Mouse (Mus musculus) erythroblast, embryonic 14.5 days (primary cell): ENCODE results near the gene Asdurf.

Source experiments
- GATA1 ChIP-seq: IDR thresholded peaks from 2 replicates; pipeline ENCODE4 v1.6.1; 2012; ENCODE audit warnings: low read length, inconsistent platforms, mixed read lengths
- TAL1 ChIP-seq: IDR thresholded peaks from 3 replicates; pipeline ENCODE4 v1.6.1; 2012; ENCODE audit warnings: low read length, inconsistent platforms, mixed read lengths

DNA sequence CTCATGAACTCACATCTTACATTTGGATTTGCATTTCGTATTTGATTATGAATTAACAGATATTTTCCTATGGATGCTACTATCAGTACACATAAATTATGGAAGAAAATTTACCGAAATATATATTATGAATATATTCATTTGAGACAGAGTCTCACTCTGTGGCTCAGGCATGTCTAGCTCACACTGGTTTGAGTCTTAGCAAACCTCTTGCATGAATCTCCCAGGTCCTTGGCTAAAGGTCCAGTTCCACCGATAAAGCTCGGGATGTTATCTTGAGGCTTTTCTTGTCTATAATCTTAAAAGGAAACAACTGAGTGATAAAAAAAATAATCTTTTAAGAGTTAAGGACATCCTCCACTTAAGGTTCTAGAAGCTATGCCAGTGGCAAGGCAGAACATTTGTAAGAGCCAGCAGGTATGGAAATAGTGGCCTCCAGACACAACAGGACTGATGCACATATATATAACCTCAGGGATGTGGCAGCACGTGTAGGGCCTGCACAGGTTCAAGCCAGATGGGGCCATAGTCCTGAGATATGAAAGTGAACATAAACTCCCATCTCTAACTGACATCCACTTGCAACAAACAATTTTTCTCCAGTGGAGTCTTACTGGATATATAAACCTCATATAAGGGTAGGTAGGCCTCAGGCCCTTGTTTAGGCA is 27.5 kb downstream of the Asdurf start:
- TF ChIP-seq GATA1 (no peak), TAL1 (no peak)
